Mouse (Mus musculus) midbrain, embryonic 11.5 days (tissue): ENCODE measurements around the gene Pms1. TPM values are rescaled to one million over a fixed set of nuclear protein-coding genes. Genes with fewer than 3 reads are reported as not detected.

Source experiments
- ATAC-seq: fragments of 200-750 bp; cut with Nextera tagmentation; 2 replicates; pipeline ENCODE4 v1.8.0; 2017; ENCODE audit warnings: moderate TSS enrichment, moderate library complexity; ENCODE audit not compliant: low FRiP score
- DNase-seq: peaks from one replicate; pipeline ENCODE4 v3.0.0; 2015; ENCODE audit warnings: low spot score; ENCODE audit errors: missing footprints
- H3K27ac ChIP-seq: fragments of 300-500 bp; sonication (generic); 2 replicates; pipeline ENCODE4 v1.5.1; 2014; ENCODE audit warnings: low read depth, low read length
- H3K27me3 ChIP-seq: fragments of 300-500 bp; sonication (generic); 2 replicates; pipeline ENCODE4 v1.6.1; 2014; ENCODE audit warnings: mild to moderate bottlenecking, low read length, moderate library complexity, mixed read lengths; ENCODE audit not compliant: control insufficient read depth, insufficient read depth
- H3K36me3 ChIP-seq: fragments of 300-500 bp; sonication (generic); 2 replicates; pipeline ENCODE4 v1.6.1; 2014; ENCODE audit warnings: mild to moderate bottlenecking, low read length, moderate library complexity, mixed read lengths; ENCODE audit not compliant: control insufficient read depth, insufficient read depth
- H3K4me1 ChIP-seq: fragments of 300-500 bp; sonication (generic); 2 replicates; pipeline ENCODE4 v1.6.1; 2014; ENCODE audit warnings: low read length; ENCODE audit not compliant: control insufficient read depth, insufficient read depth
- H3K4me2 ChIP-seq: fragments of 300-500 bp; sonication (generic); 2 replicates; pipeline ENCODE4 v1.6.1; 2014; ENCODE audit warnings: mild to moderate bottlenecking, moderate library complexity
- H3K4me3 ChIP-seq: fragments of 300-500 bp; sonication (generic); 2 replicates; pipeline ENCODE4 v1.5.1; 2014; ENCODE audit warnings: low read depth, low read length
- H3K9ac ChIP-seq: fragments of 300-500 bp; sonication (generic); 2 replicates; pipeline ENCODE4 v1.6.1; 2014; ENCODE audit warnings: low read length
- H3K9me3 ChIP-seq: fragments of 300-500 bp; sonication (generic); 2 replicates; pipeline ENCODE4 v1.6.1; 2016; ENCODE audit warnings: low read length; ENCODE audit not compliant: control insufficient read depth
- WGBS: fragments of 180-500 bp; shearing (Covaris S2); extraction: QIAGEN DNeasy Blood & Tissue Kit; methylation state at CpG from one replicate; pipeline ENCODE4 v1.1.7; 2014; 5-methylcytosine and 5-hydroxymethylcytosine counted together
- polyA plus RNA-seq: library from polyadenylated mRNA; unstranded; fragments of >200 nt; fragmentation: Nextera tagmentation; extraction: Ambion mirVana; gene quantifications from 2 replicates; pipeline ENCODE4 v1.2.1, GENCODE M21; 2014

The Pms1 gene
- polyA plus RNA-seq, 1 experiment from 2014 or later = 22.5 TPM

GRCm38 (mm10) chr1:53225616-53226015, 71.2 kb downstream of the Pms1 start:
- ATAC-seq (no peak), DNase-seq (peak; percentile 82)
- H3K27ac ChIP-seq = no peak overlapping the region
- WGBS = 89% methylated on average over 3 of the region's 3 CpGs
- H3K9me3 ChIP-seq = no peaks in the 10 kb centered on the region
- no peaks in the 10 kb centered on the region; the same call in 1 of the 2 replicates for H3K36me3 ChIP-seq
- no peak overlapping the region for H3K4me2 ChIP-seq
- no peak overlapping the region for H3K4me3 ChIP-seq
- H3K27me3 ChIP-seq = no peaks in the 10 kb centered on the region
- H3K4me1 ChIP-seq = no peaks in the 10 kb centered on the region
- H3K9ac ChIP-seq = no peak overlapping the region

GRCm38 (mm10) chr1:53224775-53225174, 72.0 kb downstream of the Pms1 start:
- no peaks in the 10 kb centered on the region; the same call in 1 of the 2 replicates for H3K36me3 ChIP-seq
- H3K9ac ChIP-seq = no peak overlapping the region
- H3K27me3 ChIP-seq = no peaks in the 10 kb centered on the region
- H3K4me2 ChIP-seq = no peak overlapping the region
- DNase-seq = no peak
- H3K9me3 ChIP-seq = no peaks in the 10 kb centered on the region
- 72% methylated on average over 1 of the region's 1 CpGs for WGBS
- no peak overlapping the region for H3K27ac ChIP-seq
- ATAC-seq = no peak
- no peak overlapping the region for H3K4me3 ChIP-seq
- no peaks in the 10 kb centered on the region for H3K4me1 ChIP-seq

GRCm38 (mm10) chr1:53210136-53210535, 86.7 kb downstream of the Pms1 start:
- H3K27me3 ChIP-seq = no peaks in the 10 kb centered on the region
- H3K4me3 ChIP-seq = no peak overlapping the region
- H3K9me3 ChIP-seq = no peaks in the 10 kb centered on the region
- no peak for ATAC-seq
- H3K9ac ChIP-seq = no peak overlapping the region
- H3K27ac ChIP-seq = no peak overlapping the region
- no peak overlapping the region for H3K4me2 ChIP-seq
- no peak for DNase-seq
- H3K36me3 ChIP-seq = no peaks in the 10 kb centered on the region
- H3K4me1 ChIP-seq = no peaks in the 10 kb centered on the region

- Histone ChIP-seq H3K4me3 (no peak overlapping the region), H3K4me1 (no peaks in the 10 kb centered on the region), H3K9me3 (no peaks in the 10 kb centered on the region), H3K36me3 (no peaks in the 10 kb centered on the region), H3K27ac (no peak overlapping the region), H3K27me3 (no peaks in the 10 kb centered on the region), H3K4me2 (no peak overlapping the region), H3K9ac (no peak overlapping the region)
- 97% methylated on average over 2 of the region's 2 CpGs for WGBS
- DNase-seq (no peak), ATAC-seq (no peak)
Measured at GRCm38 (mm10) chr1:53203902-53204301, 92.9 kb downstream of the Pms1 start.

- H3K27me3 ChIP-seq = no peaks in the 10 kb centered on the region
- no peaks in the 10 kb centered on the region for H3K9me3 ChIP-seq
- no peaks in the 10 kb centered on the region for H3K36me3 ChIP-seq
- H3K4me1 ChIP-seq = no peaks in the 10 kb centered on the region
- DNase-seq (no peak), ATAC-seq (no peak)
- H3K4me3 ChIP-seq = no peak overlapping the region
- no peak overlapping the region for H3K27ac ChIP-seq
- no peak overlapping the region for H3K4me2 ChIP-seq
- WGBS = 86% methylated on average over 2 of the region's 2 CpGs
- H3K9ac ChIP-seq = no peak overlapping the region
Measured at GRCm38 (mm10) chr1:53201630-53202199, 95.1 kb downstream of the Pms1 start.

- DNase-seq (no peak), ATAC-seq (no peak)
- Histone ChIP-seq H3K4me1 (no peaks in the 10 kb centered on the region), H3K4me3 (no peak overlapping the region), H3K4me2 (no peak overlapping the region), H3K27me3 (no peaks in the 10 kb centered on the region), H3K36me3 (no peaks in the 10 kb centered on the region), H3K27ac (no peak overlapping the region), H3K9me3 (no peaks in the 10 kb centered on the region), H3K9ac (no peak overlapping the region)
- 93% methylated on average over 3 of the region's 3 CpGs for WGBS
Measured at GRCm38 (mm10) chr1:53194536-53194935, 102.3 kb downstream of the Pms1 start.

GRCm38 (mm10) chr1:53191234-53191633, 105.6 kb downstream of the Pms1 start:
- Histone ChIP-seq H3K27ac (no peak overlapping the region), H3K4me3 (no peak overlapping the region), H3K36me3 (no peaks in the 10 kb centered on the region), H3K27me3 (no peaks in the 10 kb centered on the region), H3K9ac (no peak overlapping the region), H3K4me1 (no peaks in the 10 kb centered on the region), H3K9me3 (no peaks in the 10 kb centered on the region), H3K4me2 (no peak overlapping the region)
- ATAC-seq (no peak), DNase-seq (peak; percentile 85)
- 47% methylated on average over 3 of the region's 3 CpGs for WGBS

GRCm38 (mm10) chr1:53189620-53190019, 107.2 kb downstream of the Pms1 start:
- Histone ChIP-seq H3K27ac (no peak overlapping the region), H3K9me3 (no peaks in the 10 kb centered on the region), H3K4me2 (no peak overlapping the region), H3K4me3 (no peak overlapping the region), H3K4me1 (no peaks in the 10 kb centered on the region), H3K36me3 (no peaks in the 10 kb centered on the region), H3K9ac (no peak overlapping the region), H3K27me3 (no peaks in the 10 kb centered on the region)
- ATAC-seq (no peak), DNase-seq (no peak)
- 76% methylated on average over 3 of the region's 3 CpGs for WGBS

- DNase-seq (no peak), ATAC-seq (no peak)
- Histone ChIP-seq H3K9me3 (no peaks in the 10 kb centered on the region), H3K27me3 (no peaks in the 10 kb centered on the region), H3K4me1 (no peaks in the 10 kb centered on the region), H3K9ac (no peak within 1 kb of the TSS), H3K4me3 (no peak within 1 kb of the TSS), H3K36me3 (no peaks in the 10 kb centered on the region), H3K4me2 (no peak within 1 kb of the TSS), H3K27ac (no peak within 1 kb of the TSS)
- 95% methylated on average over 8 of the region's 8 CpGs for WGBS
Measured at GRCm38 (mm10) chr1:53187536-53187935, 109.3 kb downstream of the Pms1 start, which contains the start of gene 1700019A02Rik. 1700019A02Rik (minus strand) TSS chr1:53187636.
